Mouse (Mus musculus) C2C12 (cell line): ENCODE results near the gene Ltbp1. TPM values are rescaled to one million over a fixed set of nuclear protein-coding genes. Genes with fewer than 3 reads are reported as not detected.

Experiments used
- H3K27me3 ChIP-seq: one replicate; pipeline ENCODE4 v1.6.1; 2011; ENCODE audit not compliant: control insufficient read depth, insufficient read depth, insufficient read length
- H3K36me3 ChIP-seq: one replicate; pipeline ENCODE4 v1.6.1; 2011; ENCODE audit not compliant: control insufficient read depth, insufficient read depth
- H3K4me3 ChIP-seq: one replicate; pipeline ENCODE4 v1.5.1; 2011; ENCODE audit warnings: mild to moderate bottlenecking, control low read depth; ENCODE audit not compliant: poor library complexity, insufficient read depth, severe bottlenecking
- H3K79me2 ChIP-seq: one replicate; pipeline ENCODE4 v1.6.1; 2011; ENCODE audit not compliant: control insufficient read depth, insufficient read depth
- H3K79me3 ChIP-seq: one replicate; pipeline ENCODE4 v1.6.1; 2011; ENCODE audit warnings: low read depth, control low read depth
- H3ac ChIP-seq: one replicate; pipeline ENCODE3; 2011; ENCODE audit warnings: low read depth; ENCODE audit not compliant: control insufficient read depth, insufficient read length
- CEBPB ChIP-seq: IDR thresholded peaks from one replicate; pipeline ENCODE4 v1.6.1; 2011; ENCODE audit warnings: low read depth, mild to moderate bottlenecking, control low read depth, moderate library complexity
- CTCF ChIP-seq: IDR thresholded peaks from one replicate; pipeline ENCODE4 v1.5.1; 2011; ENCODE audit not compliant: control insufficient read depth, insufficient read depth, insufficient read length
- FOSL1 ChIP-seq: IDR thresholded peaks from one replicate; pipeline ENCODE4 v1.8.0; 2011; ENCODE audit warnings: mild to moderate bottlenecking, low read length; ENCODE audit not compliant: poor library complexity, insufficient read depth, severe bottlenecking
- MAX ChIP-seq: IDR thresholded peaks from one replicate; pipeline ENCODE4 v1.6.1; 2011; ENCODE audit warnings: mild to moderate bottlenecking, control low read depth
- MYOD1 ChIP-seq: IDR thresholded peaks from one replicate; pipeline ENCODE4 v1.6.1; 2011; ENCODE audit warnings: low read depth; ENCODE audit not compliant: control insufficient read depth, insufficient read length
- MYOG ChIP-seq: IDR thresholded peaks from one replicate; pipeline ENCODE4 v1.6.1; 2011; ENCODE audit not compliant: control insufficient read depth, insufficient read length; ENCODE audit errors: extremely low read depth
- USF1 ChIP-seq: IDR thresholded peaks from one replicate; pipeline ENCODE4 v1.6.1; 2011; ENCODE audit warnings: low read depth, mild to moderate bottlenecking, control low read depth, moderate library complexity
- polyA plus RNA-seq: library from polyadenylated mRNA; unstranded; fragments of >200 nt; fragmentation: generic; extraction: Trizol; gene quantifications from one replicate; pipeline ENCODE4 v1.2.1, GENCODE M21; 2012; ENCODE audit warnings: missing spikeins

The Ltbp1 gene
- polyA plus RNA-seq, 1 experiment = 41.8 TPM

DNA sequence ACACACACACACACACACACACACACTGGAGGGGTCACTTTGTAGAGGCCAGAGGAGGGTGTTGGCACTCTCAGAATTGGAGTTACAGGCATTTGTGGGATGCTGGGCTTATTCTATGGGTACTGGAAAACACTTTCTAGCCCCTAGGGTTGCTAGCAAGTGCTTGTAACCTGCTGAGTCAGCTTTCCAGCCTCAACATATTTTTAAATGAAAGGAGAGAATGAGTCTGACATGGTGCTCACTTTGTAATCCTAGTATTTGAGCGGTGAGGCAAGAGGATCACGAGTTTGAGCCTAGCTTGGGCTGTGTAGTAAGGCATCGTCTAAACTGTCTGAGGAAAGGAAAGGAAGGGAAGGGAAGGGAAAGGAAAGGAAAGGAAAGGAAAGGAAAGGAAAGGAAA is 429.5 kb downstream of the Ltbp1 start:
- Histone ChIP-seq H3K79me2 (no peaks in the 10 kb centered on the region), H3K27me3 (no peaks in the 10 kb centered on the region)
- no peak for TF ChIP-seq MYOD1
- no peak for TF ChIP-seq CTCF
- TF ChIP-seq MYOG = no peak
- no peak for TF ChIP-seq CEBPB
- TF ChIP-seq FOSL1 = no peak
- no peak for TF ChIP-seq MAX
- no peak for TF ChIP-seq USF1

DNA sequence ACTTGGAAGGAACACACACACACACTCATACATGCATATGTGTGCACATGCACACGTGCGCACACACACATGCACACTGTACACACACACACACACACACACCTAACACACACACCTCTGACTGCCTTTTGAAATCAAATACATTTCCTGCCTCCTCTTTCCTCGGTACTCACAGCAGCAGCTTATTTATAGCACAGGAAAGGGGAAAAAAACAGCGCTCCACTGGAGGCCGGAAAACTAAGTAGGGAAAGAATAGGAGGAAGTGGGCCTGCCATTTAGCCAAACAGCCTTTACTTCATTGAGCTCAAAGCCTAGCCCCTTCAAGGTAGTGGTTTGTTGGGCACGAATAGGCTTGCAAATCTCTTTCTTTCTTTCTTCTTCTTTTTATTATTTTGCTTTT is 430.2 kb downstream of the Ltbp1 start, which contains the start of gene Rasgrp3:
TSS of gene Rasgrp3 (plus strand) at position 298 of the 400 bp plus-strand sequence.
- no peak for TF ChIP-seq MYOD1
- no peak for TF ChIP-seq CEBPB
- TF ChIP-seq MAX = no peak
- TF ChIP-seq FOSL1 = no peak
- TF ChIP-seq MYOG = no peak
- Histone ChIP-seq H3ac (no peak within 1 kb of the TSS), H3K79me2 (no peaks in the 10 kb centered on the region), H3K27me3 (no peaks in the 10 kb centered on the region), H3K36me3 (no peaks in the 10 kb centered on the region), H3K79me3 (no peaks in the 10 kb centered on the region), H3K4me3 (no peak within 1 kb of the TSS)

More for the DNA sequence above, 429.5 kb downstream of the Ltbp1 start:
- H3ac ChIP-seq = no peak overlapping the region
- H3K36me3 ChIP-seq = no peaks in the 10 kb centered on the region
- H3K79me3 ChIP-seq = no peaks in the 10 kb centered on the region
- no peak overlapping the region for H3K4me3 ChIP-seq

DNA sequence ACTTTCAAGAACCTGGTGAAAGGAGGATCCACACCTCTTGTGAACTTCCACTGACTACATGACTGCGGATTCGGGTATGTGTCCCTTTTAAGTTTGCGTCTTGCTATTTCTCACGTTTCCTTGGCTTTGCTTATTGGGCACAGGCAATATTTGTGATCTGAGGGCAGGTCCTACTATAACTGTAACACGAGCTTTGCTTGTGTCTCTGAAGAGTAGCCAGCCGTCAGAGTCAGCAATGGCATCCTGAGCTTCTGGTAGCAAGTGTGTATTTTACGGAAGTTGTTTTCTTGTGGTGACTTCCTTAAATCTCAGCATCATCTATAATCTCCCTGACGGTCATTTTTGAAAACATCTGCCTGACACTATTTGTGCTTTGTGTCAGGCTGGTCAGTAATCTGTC is 430.7 kb downstream of the Ltbp1 start:
- H3K27me3 ChIP-seq = no peaks in the 10 kb centered on the region
- H3K36me3 ChIP-seq = no peaks in the 10 kb centered on the region
- H3K4me3 ChIP-seq = no peak overlapping the region
- TF ChIP-seq MYOD1 (no peak), CTCF (no peak), MYOG (no peak), MAX (no peak), CEBPB (no peak), FOSL1 (no peak), USF1 (no peak)
- no peaks in the 10 kb centered on the region for H3K79me3 ChIP-seq
- no peak overlapping the region for H3ac ChIP-seq
- no peaks in the 10 kb centered on the region for H3K79me2 ChIP-seq

DNA sequence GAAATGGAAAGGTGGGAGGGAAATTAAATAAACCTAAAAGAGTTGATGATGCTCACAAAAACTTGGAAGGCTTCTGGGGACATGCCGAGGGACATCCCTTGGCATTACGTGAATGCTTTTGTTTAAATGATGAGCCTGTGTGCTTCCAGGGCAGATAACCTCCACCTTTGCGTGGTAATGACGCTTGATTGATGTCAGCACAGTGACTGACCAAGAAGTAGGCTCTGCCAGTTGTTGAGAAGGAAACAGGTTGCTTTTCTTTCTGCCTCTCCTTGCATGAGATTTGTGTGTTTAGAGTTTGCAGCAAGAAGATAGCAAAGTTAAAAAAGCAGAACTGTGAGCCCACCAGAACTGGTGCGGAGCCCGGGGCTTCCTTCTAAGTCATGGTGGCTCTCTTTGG is 431.5 kb downstream of the Ltbp1 start:
- Histone ChIP-seq H3K36me3 (no peaks in the 10 kb centered on the region), H3K79me2 (no peaks in the 10 kb centered on the region), H3K79me3 (no peaks in the 10 kb centered on the region), H3ac (no peak overlapping the region), H3K27me3 (no peaks in the 10 kb centered on the region), H3K4me3 (no peak overlapping the region)
- TF ChIP-seq CTCF (no peak), CEBPB (no peak), FOSL1 (no peak), MYOD1 (no peak), MYOG (no peak), MAX (no peak), USF1 (no peak)

DNA sequence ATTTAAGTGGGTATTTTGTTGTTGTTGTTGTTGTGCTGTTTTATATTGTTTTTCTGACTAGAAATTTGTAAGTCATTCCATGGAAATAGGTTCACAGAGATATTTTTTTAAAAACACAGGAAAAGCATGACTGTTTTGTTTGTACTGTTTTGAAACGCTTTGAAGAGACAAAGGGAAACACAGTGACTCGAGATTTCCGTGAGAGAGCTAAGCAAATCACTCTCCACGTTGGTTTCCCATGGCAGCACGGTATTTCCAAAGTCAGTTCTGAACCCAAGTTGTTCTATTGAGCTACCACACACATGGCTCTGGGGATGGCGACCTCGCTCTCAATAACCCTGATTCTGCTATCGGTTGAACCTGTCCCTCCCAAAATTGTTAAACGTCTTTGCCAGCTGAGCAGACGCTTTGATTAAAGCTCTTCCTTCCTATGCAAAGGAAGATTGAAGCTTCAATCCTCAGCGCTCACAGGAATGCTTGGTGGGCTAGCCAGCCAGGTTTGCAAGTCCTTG is 431.9 kb downstream of the Ltbp1 start:
- TF ChIP-seq MYOG (no peak), MAX (no peak), CTCF (no peak), USF1 (no peak), CEBPB (no peak), FOSL1 (no peak), MYOD1 (no peak)
- Histone ChIP-seq H3K79me3 (no peaks in the 10 kb centered on the region), H3K79me2 (no peaks in the 10 kb centered on the region), H3K4me3 (no peak overlapping the region), H3K36me3 (no peaks in the 10 kb centered on the region), H3ac (no peak overlapping the region), H3K27me3 (no peaks in the 10 kb centered on the region)

DNA sequence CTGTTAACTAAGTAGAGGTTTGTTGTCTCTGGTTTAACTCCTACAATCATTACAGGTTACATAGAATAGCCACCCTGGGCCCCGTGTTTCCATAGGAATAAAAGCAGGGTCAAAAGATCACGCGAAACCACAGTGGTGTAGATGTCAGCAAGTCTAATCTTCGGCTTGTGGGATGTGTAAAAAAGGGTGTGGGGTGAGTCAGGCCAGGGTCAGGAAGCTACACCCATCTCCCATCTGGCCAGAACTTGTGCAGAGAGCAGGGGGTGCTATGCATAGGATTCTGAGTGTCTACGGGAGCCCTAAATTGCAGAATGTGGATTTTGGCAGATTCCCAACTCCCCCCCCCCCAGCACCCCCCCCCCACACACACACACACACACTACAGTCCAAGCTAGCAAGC is 432.8 kb downstream of the Ltbp1 start:
- Histone ChIP-seq H3K79me2 (no peaks in the 10 kb centered on the region), H3K36me3 (no peaks in the 10 kb centered on the region), H3K79me3 (no peaks in the 10 kb centered on the region), H3K27me3 (no peaks in the 10 kb centered on the region), H3ac (no peak overlapping the region), H3K4me3 (no peak overlapping the region)
- TF ChIP-seq FOSL1 = no peak
- TF ChIP-seq MYOD1 = no peak
